Mouse (Mus musculus) bone marrow, adult 2 months (tissue): Measurements from ENCODE around the gene Elp4.

Experiments
- CTCF ChIP-seq: fragments of 200-500 bp; IDR thresholded peaks from 2 replicates; pipeline ENCODE4 v1.5.1; 2011; ENCODE audit warnings: low read length, control low read depth; ENCODE audit not compliant: control insufficient read depth, insufficient read depth
- POLR2A ChIP-seq: fragments of 200-500 bp; IDR thresholded peaks from 2 replicates; pipeline ENCODE4 v1.6.1; 2011; ENCODE audit warnings: low read depth, mild to moderate bottlenecking, control low read depth, low read length, borderline replicate concordance; ENCODE audit not compliant: control insufficient read depth

- TF ChIP-seq POLR2A (no peak), CTCF (no peak)
Observed at GRCm38 (mm10) chr2:105749111-105749510, 155.3 kb downstream of the Elp4 start.
